Mouse (Mus musculus) heart, embryonic 15.5 days (tissue): Measurements from ENCODE around the gene Il17re. TPM values are rescaled to one million over a fixed set of nuclear protein-coding genes. Genes with fewer than 3 reads are reported as not detected.

Experiments used
- ATAC-seq: fragments of 200-750 bp; cut with Nextera tagmentation; replicated peaks from 2 replicates; pipeline ENCODE4 v1.8.0; 2017; ENCODE audit warnings: low read depth, moderate TSS enrichment; ENCODE audit not compliant: insufficient number of reproducible peaks, insufficient read depth, low FRiP score
- H3K27ac ChIP-seq: fragments of 300-500 bp; sonication (generic); 2 replicates; pipeline ENCODE4 v1.5.1; 2015; ENCODE audit warnings: mild to moderate bottlenecking, inconsistent platforms
- H3K27me3 ChIP-seq: fragments of 300-500 bp; sonication (generic); 2 replicates; pipeline ENCODE4 v1.6.1; 2015; ENCODE audit warnings: inconsistent platforms
- H3K36me3 ChIP-seq: fragments of 300-500 bp; sonication (generic); 2 replicates; pipeline ENCODE4 v1.6.1; 2015; ENCODE audit warnings: mild to moderate bottlenecking, inconsistent platforms
- H3K4me1 ChIP-seq: fragments of 300-500 bp; sonication (generic); replicated peaks from 2 replicates; pipeline ENCODE4 v1.6.1; 2015; ENCODE audit warnings: inconsistent platforms
- H3K4me2 ChIP-seq: fragments of 300-500 bp; sonication (generic); 2 replicates; pipeline ENCODE4 v1.6.1; 2015; ENCODE audit warnings: inconsistent platforms, mild to moderate bottlenecking, moderate library complexity
- H3K4me3 ChIP-seq: fragments of 300-500 bp; sonication (generic); 2 replicates; pipeline ENCODE4 v1.5.1; 2015; ENCODE audit warnings: mild to moderate bottlenecking, inconsistent platforms
- H3K9ac ChIP-seq: fragments of 300-500 bp; sonication (generic); 2 replicates; pipeline ENCODE4 v1.6.1; 2015; ENCODE audit warnings: mild to moderate bottlenecking, inconsistent platforms
- H3K9me3 ChIP-seq: fragments of 300-500 bp; sonication (generic); replicated peaks from 2 replicates; pipeline ENCODE4 v1.6.1; 2016; ENCODE audit warnings: inconsistent platforms
- WGBS: fragments of 180-500 bp; shearing (Covaris S2); methylation state at CpG from one replicate; pipeline ENCODE4 v1.1.7; 2015; ENCODE audit warnings: mixed read lengths; 5-methylcytosine and 5-hydroxymethylcytosine counted together
- polyA plus RNA-seq: library from polyadenylated mRNA; unstranded; fragments of >200 nt; fragmentation: Nextera tagmentation; extraction: Ambion mirVana; gene quantifications from 2 replicates; pipeline ENCODE4 v1.2.1, GENCODE M21; 2015

Il17re gene
- polyA plus RNA-seq, 1 experiment from 2014 or later: 1.4 TPM

GRCm38 (mm10) chr6:113430846-113431245 lies 27.4 kb upstream of the Il17re start:
- H3K27ac ChIP-seq: no peak overlapping the region
- H3K4me3 ChIP-seq: no peak overlapping the region
- no peak overlapping the region for H3K4me2 ChIP-seq
- H3K36me3 ChIP-seq: no peaks in the 10 kb centered on the region
- WGBS: 59% methylated on average over 3 of the region's 3 CpGs
- ATAC-seq: no peak
- no peaks in the 10 kb centered on the region for H3K27me3 ChIP-seq
- no peak overlapping the region for H3K9ac ChIP-seq
- H3K9me3 ChIP-seq: no peaks in the 10 kb centered on the region
- H3K4me1 ChIP-seq: 0 out of 2 replicates have a peak, but pooled peaks cover 2% of the 10 kb centered on the region

- no peak for ATAC-seq
- Histone ChIP-seq H3K9ac (no peak overlapping the region), H3K9me3 (no peaks in the 10 kb centered on the region), H3K36me3 (no peaks in the 10 kb centered on the region), H3K27me3 (no peaks in the 10 kb centered on the region), H3K4me2 (no peak overlapping the region), H3K4me3 (no peak overlapping the region), H3K27ac (no peak overlapping the region), H3K4me1 (0 out of 2 replicates have a peak, but pooled peaks cover 2% of the 10 kb centered on the region)
- 58% methylated on average over 3 of the region's 3 CpGs for WGBS
Observed at GRCm38 (mm10) chr6:113431801-113432200, 26.5 kb upstream of the Il17re start.

DNA sequence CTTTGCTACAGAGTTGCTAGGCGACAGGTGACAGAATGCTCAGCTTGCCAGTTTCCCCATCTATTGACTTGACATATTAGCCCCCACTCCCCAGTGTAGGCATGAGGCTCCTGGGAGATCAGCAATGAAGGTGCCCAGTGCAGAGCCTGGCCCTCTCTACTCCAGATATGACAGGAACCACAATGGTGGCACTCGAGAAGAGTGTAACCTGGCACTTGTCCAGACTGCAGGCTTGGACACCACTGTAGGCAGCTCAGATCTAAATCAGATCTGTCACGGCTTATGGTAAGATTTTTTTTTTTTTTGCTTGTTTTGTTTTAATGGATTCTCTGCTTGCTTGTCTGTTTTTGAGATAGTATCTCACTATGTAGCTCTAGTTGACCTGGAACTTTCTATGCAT lies 24.6 kb upstream of the Il17re start:
- H3K9me3 ChIP-seq: no peaks in the 10 kb centered on the region
- no peak overlapping the region for H3K4me3 ChIP-seq
- H3K4me1 ChIP-seq: 0 out of 2 replicates have a peak, but pooled peaks cover 2% of the 10 kb centered on the region
- no peak for ATAC-seq
- H3K9ac ChIP-seq: no peak overlapping the region
- H3K36me3 ChIP-seq: no peaks in the 10 kb centered on the region
- H3K27me3 ChIP-seq: no peaks in the 10 kb centered on the region
- whole genome bisulfite sequencing: 61% methylated on average over 3 of the region's 3 CpGs
- no peak overlapping the region for H3K27ac ChIP-seq
- H3K4me2 ChIP-seq: no peak overlapping the region

GRCm38 (mm10) chr6:113434691-113435090 lies 23.6 kb upstream of the Il17re start:
- no peak overlapping the region for H3K4me3 ChIP-seq
- no peak overlapping the region for H3K27ac ChIP-seq
- no peak overlapping the region for H3K4me2 ChIP-seq
- ATAC-seq: no peak
- no peaks in the 10 kb centered on the region for H3K27me3 ChIP-seq
- 0 out of 2 replicates have a peak, but pooled peaks cover 2% of the 10 kb centered on the region for H3K4me1 ChIP-seq
- H3K9me3 ChIP-seq: no peaks in the 10 kb centered on the region
- H3K36me3 ChIP-seq: no peaks in the 10 kb centered on the region
- no peak overlapping the region for H3K9ac ChIP-seq
- WGBS: 66% methylated on average over 7 of the region's 7 CpGs

- Histone ChIP-seq H3K9ac (no peak within 1 kb of the TSS), H3K4me1 (0 out of 2 replicates have a peak, but pooled peaks cover 2% of the 10 kb centered on the region), H3K27me3 (no peaks in the 10 kb centered on the region), H3K4me3 (no peak within 1 kb of the TSS), H3K36me3 (no peaks in the 10 kb centered on the region), H3K27ac (no peak within 1 kb of the TSS), H3K9me3 (no peaks in the 10 kb centered on the region), H3K4me2 (no peak within 1 kb of the TSS)
- WGBS: 71% methylated on average over 9 of the region's 9 CpGs
- ATAC-seq: no peak
Observed at GRCm38 (mm10) chr6:113435664-113436205, 22.5 kb upstream of the Il17re start, which contains the start of gene Cidec. TSS of gene Cidec (minus strand) at chr6:113435760.

DNA sequence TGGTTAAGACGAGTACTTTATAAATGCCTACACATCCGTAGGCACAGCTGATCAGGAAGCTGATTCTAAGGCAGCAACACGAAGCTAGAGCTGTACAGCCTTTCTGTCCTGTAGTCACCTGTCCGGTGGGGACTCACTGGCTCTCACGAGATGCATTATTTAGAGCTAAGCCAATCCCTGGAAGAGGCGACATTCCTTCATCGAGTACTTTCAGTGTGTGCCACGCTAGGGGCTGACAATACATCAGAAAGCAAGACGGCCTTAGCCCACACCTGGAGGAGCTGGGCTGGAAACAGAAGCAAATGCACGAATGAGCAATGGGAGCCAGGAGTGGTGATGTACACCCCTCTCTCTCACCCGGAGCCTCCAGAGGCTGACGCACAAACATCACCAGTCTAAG lies 21.1 kb upstream of the Il17re start:
- H3K9ac ChIP-seq: no peak overlapping the region
- 0 out of 2 replicates have a peak, but pooled peaks cover under 1% of the 10 kb centered on the region for H3K4me1 ChIP-seq
- no peaks in the 10 kb centered on the region for H3K9me3 ChIP-seq
- H3K27ac ChIP-seq: no peak overlapping the region
- WGBS: 66% methylated on average over 12 of the region's 12 CpGs
- no peaks in the 10 kb centered on the region for H3K27me3 ChIP-seq
- ATAC-seq: no peak
- H3K36me3 ChIP-seq: no peaks in the 10 kb centered on the region
- no peak overlapping the region for H3K4me2 ChIP-seq
- H3K4me3 ChIP-seq: no peak overlapping the region

DNA sequence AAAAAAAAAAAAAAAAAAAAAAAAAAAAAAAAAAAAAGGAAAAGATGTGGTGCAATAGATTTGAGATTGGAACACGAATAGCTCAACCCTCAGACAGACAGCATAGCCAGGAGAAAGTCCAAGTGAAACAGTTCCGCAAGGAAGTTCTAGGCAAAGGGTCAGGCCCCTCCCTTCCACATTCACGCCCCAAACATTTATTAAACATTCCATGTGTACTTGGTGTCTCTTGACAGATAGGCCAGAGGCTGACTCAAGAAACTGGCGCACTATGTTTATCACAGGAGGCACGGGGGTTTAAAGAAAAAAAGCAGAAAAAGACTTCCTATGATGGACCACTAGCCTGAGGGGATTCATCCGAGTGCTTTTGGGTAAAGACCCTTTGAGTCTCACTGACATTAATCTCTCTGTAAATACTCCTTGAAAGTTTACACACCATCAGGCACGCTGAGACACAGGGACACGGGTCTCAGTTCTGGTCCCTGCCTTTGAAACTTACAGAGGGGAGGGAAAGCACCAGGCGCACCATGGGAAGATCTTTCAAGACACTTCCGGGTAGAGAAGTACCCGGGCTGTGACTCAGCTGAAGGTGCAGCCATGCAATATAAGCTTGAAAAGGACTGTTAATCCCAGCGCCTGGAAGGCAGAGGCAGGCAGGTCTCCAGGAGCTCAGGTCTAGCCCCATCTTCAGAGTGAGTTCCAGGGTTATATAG lies 19.4 kb upstream of the Il17re start:
- no peak overlapping the region for H3K9ac ChIP-seq
- no peaks in the 10 kb centered on the region for H3K36me3 ChIP-seq
- no peak for ATAC-seq
- H3K4me1 ChIP-seq: peaks cover 6% of the 10 kb centered on the region
- H3K27me3 ChIP-seq: no peaks in the 10 kb centered on the region
- H3K9me3 ChIP-seq: no peaks in the 10 kb centered on the region
- H3K27ac ChIP-seq: no peak overlapping the region
- WGBS: 51% methylated on average over 12 of the region's 12 CpGs
- no peak overlapping the region for H3K4me2 ChIP-seq
- H3K4me3 ChIP-seq: no peak overlapping the region

DNA sequence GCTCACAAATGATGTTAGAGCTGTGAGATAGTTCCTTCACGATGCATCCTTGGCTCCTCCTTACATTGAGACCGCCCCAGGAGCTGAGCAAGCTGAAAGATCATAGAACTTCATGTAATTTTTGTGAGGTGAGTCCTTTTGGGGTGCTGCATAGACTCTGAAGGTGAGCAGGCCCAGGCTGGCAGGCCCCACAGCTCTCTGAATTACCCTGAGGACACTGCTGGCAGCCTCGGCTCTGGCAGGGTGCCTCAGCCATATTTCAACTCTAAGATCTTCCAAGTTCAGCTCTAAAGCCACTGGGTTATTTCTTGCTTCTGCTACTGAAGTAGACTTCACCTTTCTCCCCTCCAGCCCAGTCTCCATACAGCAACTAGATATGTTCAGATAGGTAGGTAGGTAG lies 17.6 kb upstream of the Il17re start:
- no peak overlapping the region for H3K4me2 ChIP-seq
- no peak overlapping the region for H3K4me3 ChIP-seq
- H3K27me3 ChIP-seq: no peaks in the 10 kb centered on the region
- no peak overlapping the region for H3K27ac ChIP-seq
- ATAC-seq: no peak
- H3K36me3 ChIP-seq: 0 out of 2 replicates have a peak, but pooled peaks cover 3% of the 10 kb centered on the region
- peaks cover 6% of the 10 kb centered on the region for H3K4me1 ChIP-seq
- H3K9ac ChIP-seq: no peak overlapping the region
- 79% methylated on average over 3 of the region's 3 CpGs for WGBS
- no peaks in the 10 kb centered on the region for H3K9me3 ChIP-seq

GRCm38 (mm10) chr6:113441147-113441680 lies 17.1 kb upstream of the Il17re start:
- H3K4me3 ChIP-seq: no peak overlapping the region
- H3K4me1 ChIP-seq: peaks cover 6% of the 10 kb centered on the region
- no peaks in the 10 kb centered on the region for H3K9me3 ChIP-seq
- WGBS: 55% methylated on average over 7 of the region's 7 CpGs
- H3K9ac ChIP-seq: no peak overlapping the region
- no peak overlapping the region for H3K4me2 ChIP-seq
- H3K27ac ChIP-seq: no peak overlapping the region
- H3K27me3 ChIP-seq: no peaks in the 10 kb centered on the region
- 0 out of 2 replicates have a peak, but pooled peaks cover 3% of the 10 kb centered on the region for H3K36me3 ChIP-seq
- ATAC-seq: no peak

DNA sequence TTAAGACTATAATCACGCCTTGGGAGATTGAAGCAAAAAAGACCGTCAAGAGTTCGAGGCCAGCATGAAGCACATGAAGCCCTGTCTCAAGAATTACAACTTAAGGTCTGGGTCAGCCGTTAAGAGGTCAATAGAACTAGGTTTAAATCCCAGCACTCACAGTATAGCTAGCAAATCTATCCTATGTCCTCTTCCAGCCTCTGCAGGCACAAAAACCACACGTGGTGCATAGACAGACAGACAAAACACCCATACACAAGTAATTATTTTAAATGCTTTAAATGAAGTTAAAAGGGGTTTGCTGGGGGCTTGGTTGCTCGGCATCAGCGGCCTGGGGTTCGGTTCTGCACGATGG lies 16.2 kb upstream of the Il17re start:
- Histone ChIP-seq H3K9me3 (no peaks in the 10 kb centered on the region), H3K4me1 (peaks cover 6% of the 10 kb centered on the region), H3K4me2 (peak overlapping the region; percentile 80), H3K4me3 (peak overlapping the region; percentile 96), H3K27ac (peak overlapping the region; percentile 61), H3K36me3 (peaks cover 5% of the 10 kb centered on the region; the same call in 1 of the 2 replicates), H3K27me3 (no peaks in the 10 kb centered on the region), H3K9ac (peak overlapping the region; percentile 95)
- ATAC-seq: no peak
- 39% methylated on average over 9 of the region's 9 CpGs for WGBS

GRCm38 (mm10) chr6:113442442-113443090 lies 15.7 kb upstream of the Il17re start, which contains the start of gene Jagn1:
TSS of gene Jagn1 (plus strand) at chr6:113442569.
- WGBS: under 1% methylated on average over 45 of the region's 45 CpGs
- peak; percentile 88 for ATAC-seq

More at GRCm38 (mm10) chr6:113442442-113443090, 15.7 kb upstream of the Il17re start, which contains the start of gene Jagn1:
- peaks cover 10% of the 10 kb centered on the region; the same call in 1 of the 2 replicates for H3K36me3 ChIP-seq
- peak within 1 kb of the TSS; percentile 95 for H3K9ac ChIP-seq
- H3K27ac ChIP-seq: peak within 1 kb of the TSS; percentile 61
- H3K4me1 ChIP-seq: peaks cover 6% of the 10 kb centered on the region
- no peaks in the 10 kb centered on the region for H3K9me3 ChIP-seq
- H3K4me3 ChIP-seq: peak within 1 kb of the TSS; percentile 96
- H3K27me3 ChIP-seq: no peaks in the 10 kb centered on the region
- H3K4me2 ChIP-seq: peak within 1 kb of the TSS; percentile 80
